Mouse (Mus musculus) adrenal gland, adult 8-10 months (tissue): ENCODE data around the gene Zfp536. TPM values are rescaled to one million over a fixed set of nuclear protein-coding genes. Genes with fewer than 3 reads are reported as not detected.
A peak's percentile ranks its signal among the peaks of the same experiment; 100 is the strongest.
"Not testable (repeated sequence)": the region's sequence is repeated elsewhere in the genome, so short reads cannot be mapped to it uniquely, and the experiment has no call there.

ENCODE experiments used
- DNase-seq: peaks from one replicate; pipeline ENCODE4 v3.0.0; 2022
- total RNA-seq, 4 experiments: library from RNA; stranded (reverse); gene quantifications; 2 replicates each; pipeline ENCODE4 v1.2.4; 2022

Zfp536 gene
- total RNA-seq, 4 experiments from 2014 or later: 6.8 to 19.8 (median 9.5) TPM

DNA sequence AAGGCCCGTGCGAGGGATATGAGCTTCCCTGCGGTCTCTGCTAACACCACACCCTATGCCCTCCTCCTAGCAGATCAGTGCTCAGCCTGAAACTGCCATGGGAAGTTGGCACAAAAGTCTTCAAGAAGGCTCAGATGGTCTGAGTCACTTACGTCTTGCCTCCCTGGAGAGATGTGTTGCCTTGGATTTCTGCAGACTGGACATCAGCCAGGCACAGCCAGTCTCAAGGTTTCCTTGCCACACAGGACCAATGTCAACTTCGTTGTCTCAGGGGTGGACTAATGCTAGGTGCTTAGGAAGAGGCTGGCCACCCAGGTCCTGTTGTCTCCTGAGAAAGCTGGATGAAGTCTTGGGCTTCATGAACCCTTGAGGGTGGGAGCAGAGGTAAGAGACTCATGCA, 14.6 kb downstream of the Zfp536 start:
- DNase-seq: peak; percentile 32

DNA sequence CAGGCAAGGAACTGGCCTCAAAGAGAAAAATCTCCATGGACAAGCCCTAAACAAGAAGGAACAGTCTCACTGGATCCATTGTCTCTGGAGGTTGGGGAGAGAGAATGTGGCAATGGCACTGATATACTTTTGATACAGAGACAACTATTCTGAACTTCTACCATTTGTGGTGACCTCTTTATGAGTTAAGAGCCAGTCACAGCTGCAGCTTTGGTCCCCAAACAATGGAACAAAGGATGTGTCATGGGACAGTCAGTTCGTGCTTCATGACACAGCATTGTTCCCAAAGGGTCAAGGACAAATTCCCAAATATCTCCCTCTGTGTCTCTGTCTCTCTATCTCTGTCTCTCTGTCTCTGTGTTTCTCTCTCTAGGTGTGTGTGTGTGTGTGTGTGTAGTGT, 20.4 kb downstream of the Zfp536 start:
- DNase-seq: no peak

GRCm38 (mm10) chr7:37746133-37746761, 27.2 kb downstream of the Zfp536 start:
- DNase-seq: no peak

GRCm38 (mm10) chr7:37743350-37743749, 30.1 kb downstream of the Zfp536 start:
- no peak for DNase-seq

GRCm38 (mm10) chr7:37737191-37737590, 36.2 kb downstream of the Zfp536 start:
- no peak for DNase-seq

- DNase-seq: no peak
Measured at GRCm38 (mm10) chr7:37736413-37736720, 37.1 kb downstream of the Zfp536 start.

GRCm38 (mm10) chr7:37735707-37736412, 37.6 kb downstream of the Zfp536 start:
- no peak for DNase-seq

DNA sequence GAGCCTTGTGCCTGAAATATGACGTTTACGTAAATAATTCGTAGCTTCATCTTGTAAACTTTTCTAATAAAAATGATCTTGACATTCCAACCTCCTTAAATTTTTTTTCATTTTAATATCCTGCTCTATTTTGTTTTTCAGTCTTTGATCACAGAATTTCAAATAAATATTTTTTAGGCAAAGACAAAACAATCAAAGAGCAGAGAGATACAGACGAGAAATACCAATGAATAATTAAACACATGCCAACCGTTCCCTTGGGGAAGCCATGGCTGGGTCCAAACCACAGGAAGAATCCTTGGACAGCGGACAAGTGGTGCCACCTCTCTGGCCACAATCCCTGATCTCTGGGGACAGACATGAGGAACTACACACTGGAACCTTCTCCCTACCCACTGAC, 38.3 kb downstream of the Zfp536 start:
- no peak for DNase-seq

GRCm38 (mm10) chr7:37734576-37734975, 38.9 kb downstream of the Zfp536 start:
- DNase-seq: no peak

DNA sequence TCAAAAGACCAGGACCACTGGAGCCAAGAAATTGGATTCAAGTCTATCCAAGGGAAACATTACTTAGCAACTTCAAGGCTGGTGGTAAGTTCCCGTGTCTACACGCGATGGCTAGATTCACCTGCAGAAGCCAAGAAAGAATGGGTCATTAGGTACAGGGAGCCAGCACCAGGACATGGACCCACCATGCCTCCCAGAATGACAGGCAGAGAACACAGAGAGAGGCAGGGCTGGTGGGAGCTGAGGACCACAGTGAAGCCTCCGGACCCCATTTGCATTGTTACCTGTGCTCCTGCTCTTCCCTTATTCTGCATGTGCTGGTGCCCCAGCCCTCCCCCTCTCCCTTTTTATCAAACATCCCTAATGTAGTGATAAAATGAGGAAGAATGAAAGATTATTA, 39.4 kb downstream of the Zfp536 start:
- no peak for DNase-seq

DNA sequence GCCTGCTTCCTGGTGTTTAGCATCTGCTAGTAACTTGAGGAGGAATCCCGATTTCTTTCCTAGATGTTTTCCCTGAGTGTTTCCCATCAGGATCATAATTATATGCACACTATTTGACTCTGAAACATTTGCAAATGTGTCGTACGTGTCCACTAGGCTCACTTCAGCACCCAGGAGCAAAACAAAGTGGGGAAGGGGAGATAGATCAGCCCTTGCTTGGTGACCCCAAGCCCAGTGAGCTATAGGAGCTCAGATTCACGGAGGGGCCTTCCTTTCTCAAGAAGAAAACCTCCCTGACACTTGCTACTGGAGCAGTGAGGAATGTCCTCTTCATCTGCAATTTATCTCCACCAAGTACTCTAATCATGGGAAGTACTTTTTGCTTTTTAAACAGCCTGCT, 40.7 kb downstream of the Zfp536 start:
- DNase-seq: no peak

- no peak for DNase-seq
Measured at GRCm38 (mm10) chr7:37727746-37728145, 45.7 kb downstream of the Zfp536 start.

DNA sequence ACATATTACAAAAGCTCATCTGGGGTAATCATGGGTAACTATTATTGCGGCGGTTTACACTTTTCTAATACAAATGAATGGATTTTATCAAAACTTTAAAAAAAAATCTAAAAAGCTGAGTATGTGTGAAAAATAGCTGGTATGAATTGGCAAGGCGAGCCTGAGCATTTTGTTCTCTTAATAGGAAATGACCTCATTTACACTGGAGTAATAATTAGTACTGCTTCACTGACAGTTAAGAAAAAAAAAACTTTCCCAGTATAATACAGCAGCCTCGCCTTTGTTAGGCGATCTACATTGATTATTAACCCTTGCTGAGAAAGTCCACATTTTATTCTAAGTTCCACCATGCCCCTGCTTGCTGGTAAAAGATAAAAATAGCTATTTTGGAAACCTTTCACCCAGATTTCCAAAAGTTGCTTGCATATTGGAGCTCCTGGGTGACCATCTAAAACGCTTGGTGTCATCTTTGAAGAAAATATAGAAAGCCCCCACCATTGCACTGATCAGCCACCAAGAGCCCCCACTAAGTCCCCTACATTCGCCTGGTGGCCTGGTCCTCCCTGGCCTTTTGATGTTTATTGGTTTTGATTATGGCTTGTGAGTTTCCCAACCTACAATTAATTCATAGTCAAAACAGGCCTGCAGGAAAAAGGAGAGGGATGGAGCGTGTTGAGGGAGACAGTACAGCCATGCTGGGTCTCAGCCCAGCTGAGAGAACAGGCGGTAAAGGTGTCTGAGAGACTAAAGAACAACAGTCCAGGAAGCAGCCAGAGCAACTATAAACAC, 49.2 kb downstream of the Zfp536 start:
- DNase-seq: no peak

DNA sequence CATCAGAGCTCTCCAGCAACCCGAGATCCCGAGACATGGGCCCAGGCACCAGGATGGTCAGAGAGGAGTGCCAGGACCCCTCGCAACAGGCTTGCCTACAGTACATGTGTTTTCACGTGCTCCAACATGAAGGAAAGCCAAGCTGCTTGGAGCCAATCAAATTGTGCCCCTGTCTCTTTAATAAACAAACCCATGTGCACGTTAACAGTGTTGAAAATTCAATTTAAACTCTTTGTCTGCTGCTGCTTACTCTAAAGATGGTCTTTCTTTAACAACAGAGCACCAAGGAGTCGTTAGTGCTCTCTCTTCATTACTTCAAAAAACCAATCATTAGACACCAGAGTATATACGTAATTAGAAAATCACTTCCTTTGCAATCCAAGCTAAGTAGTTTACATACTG, 50.2 kb downstream of the Zfp536 start:
- no peak for DNase-seq

DNA sequence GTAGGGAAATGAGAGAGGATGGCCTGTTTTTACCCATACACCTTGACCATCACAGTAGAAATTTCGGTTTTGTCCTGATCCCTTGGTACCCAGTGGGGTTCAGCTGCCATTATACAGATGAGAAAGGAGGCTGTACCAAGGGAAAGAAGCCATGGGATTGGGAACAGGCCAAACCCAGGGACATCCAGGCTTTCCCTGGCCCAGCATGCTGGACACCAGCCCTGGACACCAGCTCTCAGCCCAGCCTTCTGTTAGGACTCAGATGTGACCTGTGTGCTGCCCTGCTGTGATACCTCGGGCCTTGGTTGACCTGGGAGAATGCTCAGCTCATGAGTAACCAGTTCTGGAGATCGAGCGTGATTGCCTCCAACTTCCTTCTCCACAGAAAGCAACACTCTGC, 51.8 kb downstream of the Zfp536 start:
- no peak for DNase-seq

- DNase-seq: no peak
Measured at GRCm38 (mm10) chr7:37718671-37719402, 54.6 kb downstream of the Zfp536 start.

GRCm38 (mm10) chr7:37717071-37717470, 56.4 kb downstream of the Zfp536 start:
- no peak for DNase-seq

- DNase-seq: no peak
Measured at GRCm38 (mm10) chr7:37716626-37717025, 56.8 kb downstream of the Zfp536 start.

- DNase-seq: no peak
Measured at GRCm38 (mm10) chr7:37704464-37704863, 69.0 kb downstream of the Zfp536 start.

DNA sequence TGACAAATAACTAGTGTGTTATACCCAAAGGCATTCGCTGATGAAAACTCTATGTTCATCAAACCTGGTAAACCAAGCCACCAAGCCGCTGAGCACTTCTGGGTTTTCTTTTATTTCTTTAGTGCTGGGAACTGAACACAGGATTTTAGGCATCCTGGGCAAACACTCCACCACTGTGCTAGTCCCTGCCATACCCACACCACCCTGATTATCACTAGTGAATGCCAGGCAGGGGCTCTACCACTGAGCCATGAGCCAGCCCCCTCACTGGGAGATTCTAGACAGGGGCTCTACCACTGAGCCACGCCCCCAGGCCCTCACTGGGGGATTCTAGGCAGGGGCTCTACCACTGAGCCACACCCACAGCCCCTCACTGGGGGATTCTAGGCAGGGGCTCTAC, 76.1 kb downstream of the Zfp536 start:
- DNase-seq: not testable (repeated sequence)

DNA sequence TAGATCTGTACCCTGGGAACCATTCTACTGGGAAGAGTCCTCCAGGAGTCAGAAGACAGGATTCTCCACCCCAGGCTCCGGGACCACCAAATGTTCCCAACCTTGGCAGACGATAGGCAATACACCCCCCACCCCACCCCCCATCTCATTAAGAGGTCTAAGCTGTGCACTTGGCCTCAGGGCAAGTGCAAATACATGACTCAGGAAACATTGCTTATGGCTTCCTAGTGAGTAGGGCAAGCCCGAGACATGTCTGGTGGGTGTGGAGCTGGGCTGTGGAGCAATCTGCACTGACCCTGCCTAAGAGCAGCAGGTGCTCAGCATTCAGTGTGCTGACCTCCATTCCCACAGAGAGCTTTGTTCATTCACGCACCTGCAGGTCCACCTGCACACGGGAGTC, 78.4 kb downstream of the Zfp536 start:
- DNase-seq: no peak

DNA sequence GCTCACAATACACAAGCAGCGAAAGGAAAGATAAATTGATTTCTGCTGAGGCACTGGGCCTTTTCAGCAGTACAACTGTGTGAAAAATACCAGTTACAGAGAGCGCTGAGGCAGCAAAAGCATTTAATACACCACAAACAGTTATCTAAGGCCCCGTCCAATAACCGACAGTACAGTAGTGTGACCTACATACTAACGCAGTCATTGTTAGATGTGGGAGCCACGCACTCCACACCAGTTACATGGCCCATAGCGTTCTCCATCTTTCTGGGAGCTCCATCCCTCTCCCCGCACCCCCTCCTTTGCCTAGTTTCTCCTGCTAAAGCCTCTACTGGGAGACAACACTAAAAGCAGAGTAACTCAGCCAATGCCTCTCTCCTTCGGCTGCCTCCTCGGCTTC, 82.8 kb downstream of the Zfp536 start:
- no peak for DNase-seq
